Mouse (Mus musculus): ENCODE measurements around the gene Dbi.

- TF ChIP-seq CTCF (IDR thresholded peaks at IDR 0.05; ENCODE audit: control insufficient read depth, insufficient read depth, insufficient read length) (no peak), MAX (IDR thresholded peaks at IDR 0.05) (no peak)
Measured at GRCm38 (mm10) chr1:120158474-120159127, 37.7 kb upstream of the Dbi start.

All from C2C12 (cell line).